Mouse (Mus musculus): ENCODE data around the gene Bglap.

GRCm38 (mm10) chr3:88412636-88413035 lies 28.4 kb upstream of the Bglap start:
- TF ChIP-seq POLR2A (IDR thresholded peaks at IDR 0.05; ENCODE audit: borderline replicate concordance, extremely low read depth, insufficient read depth, insufficient read length, poor library complexity, severe bottlenecking) (no peak), CTCF (IDR thresholded peaks at IDR 0.05; ENCODE audit: borderline replicate concordance, extremely low read depth, insufficient read depth, insufficient read length) (no peak)

Data from brain, embryonic 14.5 days (tissue).